Mouse (Mus musculus): Measurements from ENCODE around the gene Map4k2.

DNA sequence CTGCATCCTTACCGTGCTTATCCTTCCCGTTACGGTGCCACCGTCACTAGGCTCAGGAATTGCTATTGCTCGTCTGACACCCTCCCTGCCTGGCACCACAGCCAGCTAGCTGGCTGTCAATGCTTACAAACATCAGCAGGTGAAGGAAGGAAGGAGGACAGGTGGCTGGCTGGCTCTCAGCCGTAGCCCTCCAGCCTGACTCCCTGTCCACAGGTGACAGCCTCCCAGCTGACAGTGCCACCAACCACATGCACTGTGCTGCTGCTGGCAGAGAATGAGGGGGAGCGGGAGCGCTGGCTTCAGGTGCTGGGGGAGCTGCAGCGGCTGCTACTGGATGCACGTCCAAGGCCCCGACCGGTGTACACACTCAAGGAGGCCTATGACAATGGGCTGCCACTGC lies 22.8 kb upstream of the Map4k2 start:
- TF ChIP-seq CTCF (IDR thresholded peaks at IDR 0.05; ENCODE audit: control insufficient read depth, insufficient read depth, insufficient replicate concordance, low read depth, low read length) (no peak), POLR2A (IDR thresholded peaks at IDR 0.05; ENCODE audit: control insufficient read depth, low read depth, low read length) (no peak)

Data from testis, adult 2 months (tissue).